Mouse (Mus musculus) layer of hippocampus, adult 11-12 months (tissue): ENCODE measurements around the gene Cldn14.

Experiments
- DNase-seq: peaks from one replicate; pipeline ENCODE4 v3.0.0; 2022; ENCODE audit warnings: low spot score

Gene Cldn14

DNA sequence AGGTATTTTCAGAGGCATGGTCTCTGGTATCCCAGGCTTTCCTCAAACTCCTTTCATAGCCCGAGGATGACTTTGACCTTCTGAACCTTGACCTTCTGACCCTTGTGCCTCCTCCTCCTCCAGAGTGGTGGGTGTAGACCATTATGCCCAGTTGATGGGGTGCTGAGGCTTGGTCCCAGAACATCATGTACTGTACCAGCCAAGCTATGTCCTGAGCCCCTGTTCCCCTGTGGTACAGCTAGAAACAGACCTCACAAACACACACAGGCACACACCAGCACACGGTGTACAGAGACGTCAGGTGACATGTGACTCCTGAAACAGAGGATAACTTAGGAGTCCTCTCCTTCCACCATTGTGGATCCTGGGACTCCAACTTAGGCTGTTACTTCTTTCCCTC is 95.8 kb downstream of the Cldn14 start:
- no peak for DNase-seq

DNA sequence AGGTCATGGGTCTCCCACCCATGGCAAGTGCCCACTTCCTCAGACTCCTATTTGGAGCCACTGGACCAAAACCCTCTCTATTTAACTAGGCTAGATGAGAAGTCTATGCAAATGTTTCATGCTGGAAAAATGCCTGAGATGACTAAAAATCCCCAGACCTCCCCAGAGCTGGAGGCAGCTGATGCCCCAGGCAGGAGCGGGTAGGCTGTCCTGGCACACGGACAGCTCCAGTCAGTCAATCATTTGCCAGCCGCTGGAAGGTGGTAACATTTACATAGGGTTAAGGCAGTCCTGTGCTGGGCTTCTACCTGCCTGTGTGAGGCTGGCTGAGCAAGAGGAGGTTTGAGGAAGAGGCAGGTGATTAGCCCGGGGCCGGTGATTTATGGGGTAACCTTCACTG is 96.5 kb downstream of the Cldn14 start:
- no peak for DNase-seq

DNA sequence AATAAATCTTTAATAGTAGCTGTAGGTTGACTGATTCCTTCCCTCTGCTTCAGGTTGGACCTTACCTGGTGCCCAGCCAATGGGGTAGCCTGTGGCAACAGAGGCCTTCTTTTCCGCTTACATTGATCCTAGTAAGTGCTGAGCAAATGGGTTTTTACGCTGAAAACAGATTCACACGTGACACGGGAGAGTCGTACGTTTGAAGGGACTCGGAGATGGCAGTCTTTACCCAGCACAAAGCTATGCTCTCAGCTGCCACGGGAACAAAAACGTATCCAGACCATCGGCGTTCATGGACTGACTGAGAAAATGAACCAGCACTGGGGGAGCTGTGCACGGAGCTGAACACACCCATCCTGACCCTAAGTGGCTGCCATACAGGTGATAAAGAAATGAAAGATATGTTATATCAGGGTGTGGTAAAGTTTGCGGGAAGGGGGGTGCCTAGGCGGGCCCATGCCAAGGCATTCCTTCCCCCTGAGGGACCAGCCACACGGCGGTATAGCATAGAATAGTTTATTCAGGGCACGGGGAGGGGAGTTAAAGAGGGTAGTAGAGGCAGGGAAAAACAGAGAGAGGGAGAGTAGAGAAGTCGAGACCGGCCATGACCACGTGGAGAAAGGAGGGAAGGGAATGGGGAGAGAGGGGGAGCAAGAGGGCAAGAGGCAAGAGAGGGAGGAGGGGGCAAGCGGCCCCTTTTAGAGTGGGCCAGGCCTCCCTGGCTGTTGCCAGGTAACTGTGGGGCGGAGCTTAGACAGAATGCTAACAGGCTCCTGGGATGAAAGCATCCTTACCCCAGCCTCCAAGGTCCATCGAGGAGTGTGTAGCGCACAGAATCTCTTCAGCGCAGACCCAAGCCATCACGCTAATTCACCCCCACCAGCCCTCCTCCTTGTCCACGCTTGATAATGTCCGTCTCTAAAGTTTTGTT is 97.6 kb downstream of the Cldn14 start:
- no peak for DNase-seq

DNA sequence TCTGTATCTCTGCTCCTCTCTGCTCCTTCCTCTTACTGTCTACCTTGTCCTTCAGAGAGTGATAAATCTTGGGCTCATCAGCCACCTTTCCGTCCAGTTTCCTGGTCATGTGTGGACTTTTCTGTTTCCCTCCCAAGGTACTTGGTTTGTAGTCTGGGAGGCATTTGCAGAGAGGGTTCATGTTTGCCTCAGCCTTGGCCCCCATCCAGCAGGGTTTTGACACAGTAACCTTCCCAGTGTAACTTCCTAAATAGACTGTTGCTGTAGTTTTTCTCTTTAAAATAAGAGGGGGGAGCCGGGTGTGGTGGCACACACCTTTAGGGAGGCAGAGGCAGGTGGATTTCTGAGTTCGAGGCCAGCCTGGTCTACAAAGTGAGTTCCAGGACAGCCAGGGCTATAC is 98.7 kb downstream of the Cldn14 start:
- DNase-seq: no peak

- DNase-seq: no peak
These were observed 100.4 kb downstream of the Cldn14 start for GRCm38 (mm10) chr16:93908196-93908595.

- DNase-seq: no peak
These were observed 100.9 kb downstream of the Cldn14 start for GRCm38 (mm10) chr16:93907761-93908160.

DNA sequence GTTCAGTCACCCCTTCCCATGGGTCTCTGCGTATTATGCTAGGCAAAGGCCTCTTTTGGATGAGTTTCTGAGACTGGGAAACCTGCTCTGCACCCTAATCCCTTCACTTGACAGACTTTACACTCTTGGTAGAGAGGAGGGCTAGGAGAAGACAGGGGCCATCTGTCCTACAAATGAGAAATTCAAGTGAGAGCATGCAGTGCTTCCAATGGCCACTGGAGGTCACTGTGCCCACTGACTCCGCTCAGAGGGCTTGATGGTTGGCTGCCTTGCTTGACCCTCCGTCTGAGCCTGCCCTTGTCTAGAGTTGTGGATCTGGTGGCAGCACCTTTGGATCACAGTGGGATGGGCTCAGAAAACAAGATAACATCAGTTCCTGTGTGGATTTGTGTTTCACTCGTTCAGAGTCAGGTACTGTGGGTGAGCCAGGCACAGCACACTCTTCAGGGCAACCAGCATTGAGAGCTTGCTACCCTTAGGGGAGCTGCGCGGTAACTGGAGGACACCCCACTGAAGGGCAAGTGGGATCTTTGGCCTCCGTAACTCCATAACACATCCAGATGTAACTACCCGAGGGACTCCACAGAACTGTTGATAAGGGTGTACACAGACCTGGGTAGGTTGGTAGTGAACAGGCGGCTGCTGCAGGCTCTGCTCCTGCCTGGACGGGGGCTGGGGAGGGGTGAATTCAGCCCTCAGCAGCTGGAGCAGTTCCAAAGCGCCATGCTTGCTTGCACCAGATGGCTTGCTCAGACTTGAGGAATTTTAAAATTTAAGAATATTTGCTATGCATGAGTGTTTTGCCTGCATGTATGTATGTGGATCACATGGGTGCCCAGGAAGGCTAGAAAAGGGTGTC is 102.3 kb downstream of the Cldn14 start:
- peak; percentile 71 for DNase-seq

- no peak for DNase-seq
These were observed 105.6 kb downstream of the Cldn14 start for GRCm38 (mm10) chr16:93903027-93903426.

DNA sequence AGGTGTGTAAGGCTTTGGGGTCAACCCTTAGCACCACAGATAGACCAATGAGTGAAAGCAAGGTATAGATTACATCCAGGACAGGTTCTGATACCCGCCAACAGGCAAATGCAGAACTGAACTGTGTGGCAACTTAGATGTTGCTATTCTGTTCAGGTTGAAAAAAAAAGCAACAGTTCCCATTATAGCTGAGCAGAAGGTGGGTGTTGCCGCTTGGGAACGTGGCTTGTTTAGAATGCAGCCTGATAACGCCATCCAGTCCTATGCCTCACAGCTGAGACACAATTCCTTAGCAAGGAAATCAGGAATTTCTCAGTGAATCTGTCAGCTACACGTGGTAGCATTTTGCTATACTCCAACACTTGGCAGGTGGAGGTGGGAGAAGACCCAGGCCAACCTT is 115.4 kb downstream of the Cldn14 start:
- DNase-seq: no peak

- DNase-seq: no peak
These were observed 117.6 kb downstream of the Cldn14 start for GRCm38 (mm10) chr16:93890948-93891604.

GRCm38 (mm10) chr16:93888481-93888880 is 120.2 kb downstream of the Cldn14 start:
- DNase-seq: no peak

GRCm38 (mm10) chr16:93884722-93885113 is 123.9 kb downstream of the Cldn14 start:
- DNase-seq: no peak

DNA sequence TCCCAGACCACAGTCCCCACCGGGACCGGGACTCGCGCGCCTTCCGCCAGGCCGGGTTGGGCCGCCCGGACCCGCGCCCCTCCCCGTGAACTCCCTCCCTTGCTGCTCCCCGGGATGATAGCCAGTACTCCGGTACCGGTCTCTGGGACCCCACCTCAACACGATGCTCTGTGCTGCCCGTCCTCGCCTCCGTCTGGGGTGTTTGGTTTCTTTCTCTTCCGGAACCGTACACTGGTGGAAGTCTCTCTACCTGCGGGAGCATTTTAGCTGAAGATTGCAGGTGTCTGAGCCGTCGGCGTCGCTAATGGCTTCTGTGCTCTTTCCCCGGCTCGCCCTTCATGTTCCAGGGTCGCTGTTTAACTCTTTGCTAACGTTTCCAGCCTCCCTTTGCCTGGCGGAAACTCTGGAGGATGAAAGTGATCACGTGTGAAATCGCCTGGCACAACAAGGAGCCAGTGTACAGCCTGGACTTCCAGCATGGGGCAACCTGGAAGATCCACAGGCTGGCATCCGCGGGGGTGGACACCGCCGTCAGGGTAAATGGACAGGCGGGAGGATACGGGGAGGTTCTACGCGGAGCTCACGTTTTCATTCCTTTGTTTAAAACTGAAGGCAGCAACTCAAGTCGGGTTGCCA is 124.4 kb downstream of the Cldn14 start:
- peak; percentile 11 for DNase-seq

GRCm38 (mm10) chr16:93883423-93884085 is 125.1 kb downstream of the Cldn14 start, which contains the start of gene Chaf1b:
Chaf1b (plus strand) TSS chr16:93883901.
- peak; percentile 96 for DNase-seq

GRCm38 (mm10) chr16:93877612-93878380 is 130.8 kb downstream of the Cldn14 start:
- DNase-seq: no peak

DNA sequence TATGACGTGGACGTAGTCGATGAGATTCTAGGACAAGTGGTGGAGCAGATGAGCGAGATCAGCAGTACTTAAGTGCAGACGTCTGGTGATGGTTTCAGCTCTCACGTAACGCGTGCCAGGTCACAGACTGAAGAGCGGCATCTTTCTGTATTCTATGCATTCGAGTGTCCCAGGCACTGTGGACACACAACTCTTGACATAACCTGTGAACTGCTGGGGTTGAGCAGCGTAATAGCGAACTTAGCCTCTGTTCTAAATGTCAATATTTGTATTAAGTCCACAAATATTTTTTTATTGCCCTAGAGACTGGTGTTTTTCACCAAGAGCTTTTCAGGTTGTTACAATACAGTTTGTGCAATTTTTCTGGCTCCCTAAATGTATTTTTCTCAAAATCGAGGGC is 133.8 kb downstream of the Cldn14 start:
- DNase-seq: no peak
